Mouse (Mus musculus) embryonic facial prominence, embryonic 10.5 days (tissue): ENCODE measurements at regions not wholly inside any gene's neighbourhood (a gene's known extent, or its start where the extent isn't known, plus 50 kb on each side); places are given as distances from the start of the nearest gene placed in this dataset.

Experiments used
- DNase-seq: peaks from one replicate; pipeline ENCODE4 v3.0.0-alpha.2; 2017; ENCODE audit warnings: low spot score
- H3K27ac ChIP-seq: fragments of 300-500 bp; sonication (generic); replicated peaks from 2 replicates; pipeline ENCODE4 v1.5.1; 2016; ENCODE audit warnings: mild to moderate bottlenecking
- H3K27me3 ChIP-seq: fragments of 300-500 bp; sonication (generic); replicated peaks from 2 replicates; pipeline ENCODE4 v1.6.1; 2016; ENCODE audit warnings: low read depth, mild to moderate bottlenecking; ENCODE audit not compliant: poor library complexity, severe bottlenecking
- H3K36me3 ChIP-seq: fragments of 300-500 bp; sonication (generic); replicated peaks from 2 replicates; pipeline ENCODE4 v1.6.1; 2016; ENCODE audit warnings: mild to moderate bottlenecking, moderate library complexity
- H3K4me1 ChIP-seq: fragments of 300-500 bp; sonication (generic); 2 replicates; pipeline ENCODE4 v1.6.1; 2016
- H3K4me3 ChIP-seq: fragments of 300-500 bp; sonication (generic); 2 replicates; pipeline ENCODE4 v1.5.1; 2016; ENCODE audit warnings: mild to moderate bottlenecking, moderate library complexity
- H3K9me3 ChIP-seq: fragments of 300-500 bp; sonication (generic); 2 replicates; pipeline ENCODE4 v1.6.1; 2016; ENCODE audit warnings: mild to moderate bottlenecking
- WGBS: fragments of 180-500 bp; shearing (Covaris S2); methylation state at CpG from one replicate; pipeline ENCODE4 v1.1.7; 2016; 5-methylcytosine and 5-hydroxymethylcytosine counted together

DNA sequence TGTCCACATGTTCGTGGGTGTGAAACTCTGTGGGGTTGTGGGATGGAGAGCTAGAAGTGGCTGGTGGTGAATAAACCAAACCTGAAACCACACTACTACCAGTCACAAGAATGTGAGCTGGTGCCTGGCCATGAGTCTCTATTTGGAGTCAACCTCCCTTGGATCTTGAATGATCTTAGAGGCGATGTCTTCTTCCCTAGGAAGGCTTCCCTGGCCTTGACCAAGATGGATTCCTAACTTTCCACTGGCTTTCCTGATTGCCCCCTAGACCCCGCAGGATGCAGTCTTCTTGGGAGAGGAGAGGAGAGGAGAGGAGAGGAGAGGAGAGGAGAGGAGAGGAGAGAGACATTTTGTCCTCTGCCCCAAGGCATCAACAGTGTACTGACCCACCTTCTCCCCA lies 106.9 kb upstream of the Cpm start:
- Histone ChIP-seq H3K9me3 (no peaks in the 10 kb centered on the region), H3K27ac (no peak overlapping the region), H3K27me3 (no peaks in the 10 kb centered on the region), H3K36me3 (no peaks in the 10 kb centered on the region), H3K4me1 (peaks cover 32% of the 10 kb centered on the region), H3K4me3 (no peak overlapping the region)
- no peak for DNase-seq
- 90% methylated on average over 3 of the region's 3 CpGs for WGBS

DNA sequence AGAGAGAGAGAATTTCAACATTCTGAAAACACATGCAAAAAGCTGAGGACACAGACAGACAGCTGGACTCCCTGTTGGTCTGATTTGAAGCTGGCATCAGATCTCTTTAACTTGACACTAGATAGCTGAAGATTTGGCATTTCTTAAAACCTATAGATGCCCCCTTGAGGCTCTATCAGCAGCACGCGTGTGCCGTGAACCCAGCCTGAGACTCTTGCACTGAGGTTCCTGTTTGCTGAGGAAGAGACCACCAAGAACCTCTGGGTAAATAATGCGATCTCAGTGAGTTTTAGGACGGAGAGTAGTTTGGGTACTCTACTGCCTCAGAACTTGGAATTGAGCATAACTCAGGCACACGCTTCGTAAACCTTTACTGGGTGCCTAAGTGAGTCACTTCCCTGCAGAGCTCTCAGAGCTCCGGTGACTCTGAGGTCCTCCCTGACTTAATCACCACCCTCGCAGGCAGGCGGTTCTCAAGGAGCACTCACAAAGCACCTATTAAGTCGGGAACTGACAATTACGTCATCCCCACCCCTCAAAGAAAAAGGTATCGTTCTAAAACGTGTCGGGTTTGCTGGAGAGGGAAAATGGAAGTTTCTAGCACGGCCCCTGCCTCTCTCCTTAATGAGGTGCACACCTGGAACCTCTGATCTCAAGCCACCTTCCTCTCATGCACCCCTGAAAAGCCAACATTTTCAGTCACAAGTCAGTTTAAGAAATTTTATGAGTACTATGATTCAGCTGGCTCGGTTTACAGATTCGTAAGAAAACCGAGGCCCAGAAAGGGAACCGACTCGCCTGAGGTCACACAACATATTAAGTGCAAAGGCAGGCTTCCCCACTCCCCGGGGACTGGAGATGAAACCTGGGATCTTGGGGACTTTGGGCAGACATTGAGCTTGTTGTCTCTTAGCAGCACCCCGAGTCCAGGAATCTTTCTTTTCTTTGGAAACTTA lies 107.7 kb upstream of the Cpm start:
- DNase-seq = no peak
- H3K36me3 ChIP-seq = no peaks in the 10 kb centered on the region
- no peak overlapping the region for H3K27ac ChIP-seq
- no peaks in the 10 kb centered on the region for H3K9me3 ChIP-seq
- H3K4me1 ChIP-seq = peaks cover 37% of the 10 kb centered on the region
- WGBS = 68% methylated on average over 23 of the region's 23 CpGs
- H3K27me3 ChIP-seq = no peaks in the 10 kb centered on the region
- H3K4me3 ChIP-seq = no peak overlapping the region

DNA sequence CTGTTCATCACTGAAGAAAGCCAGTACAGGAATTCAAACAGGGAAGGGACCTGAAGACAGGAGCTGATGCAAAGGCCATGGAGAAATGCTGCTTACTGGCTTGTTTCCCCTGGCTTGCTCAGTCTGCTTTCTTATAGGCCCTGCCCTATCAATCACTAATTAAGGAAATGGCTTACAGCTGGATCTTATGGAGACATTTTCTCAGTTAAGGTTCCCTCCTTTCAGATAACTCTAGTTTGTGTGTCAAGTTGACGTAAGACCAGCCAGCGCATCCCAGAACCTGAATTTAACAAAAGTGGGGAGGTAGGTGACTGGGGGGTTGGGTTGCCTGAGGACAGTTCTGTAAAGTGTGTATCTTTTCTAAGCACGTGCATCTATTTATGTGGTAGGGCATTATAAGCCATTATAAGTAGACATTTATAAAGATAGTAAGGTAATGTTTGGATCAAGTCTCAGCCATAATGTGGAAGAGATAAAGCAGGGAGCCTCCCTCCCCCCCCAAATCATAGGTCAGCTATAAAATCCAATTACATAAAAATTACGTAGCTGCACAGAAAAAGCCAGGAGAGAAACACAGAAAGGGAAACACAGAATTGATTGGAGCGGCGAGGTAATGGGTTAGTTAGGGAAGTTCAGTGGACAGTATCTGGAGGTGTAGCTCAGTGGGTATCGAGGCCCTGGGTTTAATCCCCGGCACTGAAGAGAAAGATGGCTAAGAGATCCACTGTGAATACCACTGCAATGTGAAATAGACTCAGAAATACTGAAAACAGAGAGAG lies 108.6 kb upstream of the Cpm start:
- peaks cover 43% of the 10 kb centered on the region for H3K4me1 ChIP-seq
- H3K4me3 ChIP-seq = no peak overlapping the region
- 82% methylated on average over 8 of the region's 8 CpGs for WGBS
- H3K9me3 ChIP-seq = no peaks in the 10 kb centered on the region
- H3K36me3 ChIP-seq = no peaks in the 10 kb centered on the region
- H3K27me3 ChIP-seq = no peaks in the 10 kb centered on the region
- DNase-seq = no peak
- H3K27ac ChIP-seq = no peak overlapping the region

DNA sequence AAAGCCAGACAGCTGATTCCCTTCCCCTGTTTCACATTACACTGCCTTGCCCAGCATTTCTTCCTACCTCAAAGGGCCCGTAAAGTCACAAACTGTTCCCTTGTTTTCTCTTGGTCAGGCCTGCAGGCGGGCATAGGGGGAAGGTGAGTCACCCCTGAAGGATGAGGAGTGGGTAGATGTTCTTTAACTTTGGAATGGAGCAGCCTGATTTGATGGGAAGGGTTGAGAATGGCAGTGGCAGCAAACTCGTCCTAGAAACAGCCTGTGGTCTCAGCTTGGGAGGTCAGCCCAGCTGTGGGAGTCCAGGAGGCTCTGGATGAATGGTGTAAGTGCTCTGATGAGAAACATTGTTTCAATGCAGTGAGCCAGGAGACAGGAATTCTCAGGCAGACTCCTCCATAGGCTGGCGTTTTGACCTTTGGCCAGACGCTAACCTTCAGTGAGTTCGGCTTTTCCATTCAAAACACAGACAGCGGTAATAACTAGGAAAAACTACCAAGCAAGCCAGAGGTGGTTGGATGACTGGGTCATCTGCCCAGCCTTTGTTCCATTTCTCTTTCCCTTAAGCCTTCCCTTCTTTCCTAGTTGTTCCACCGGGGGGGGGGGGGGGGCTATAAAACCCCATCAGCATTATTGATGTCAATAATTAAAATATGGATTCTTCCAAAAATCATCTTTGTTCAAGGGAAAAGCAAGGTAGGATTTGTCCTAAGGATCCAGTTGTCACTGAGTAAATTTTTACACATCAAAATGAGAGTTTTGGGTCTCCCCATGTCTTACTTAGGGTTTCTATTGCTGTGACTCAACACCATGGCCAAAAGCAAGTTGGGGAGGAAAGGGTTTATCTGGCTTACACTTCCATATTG lies 109.4 kb upstream of the Cpm start:
- Histone ChIP-seq H3K27ac (peak overlapping the region; percentile 27), H3K4me1 (peaks cover 43% of the 10 kb centered on the region), H3K9me3 (no peaks in the 10 kb centered on the region), H3K4me3 (no peak overlapping the region), H3K27me3 (no peaks in the 10 kb centered on the region), H3K36me3 (no peaks in the 10 kb centered on the region)
- WGBS = 28% methylated on average over 8 of the region's 8 CpGs
- peak; percentile 32 for DNase-seq

DNA sequence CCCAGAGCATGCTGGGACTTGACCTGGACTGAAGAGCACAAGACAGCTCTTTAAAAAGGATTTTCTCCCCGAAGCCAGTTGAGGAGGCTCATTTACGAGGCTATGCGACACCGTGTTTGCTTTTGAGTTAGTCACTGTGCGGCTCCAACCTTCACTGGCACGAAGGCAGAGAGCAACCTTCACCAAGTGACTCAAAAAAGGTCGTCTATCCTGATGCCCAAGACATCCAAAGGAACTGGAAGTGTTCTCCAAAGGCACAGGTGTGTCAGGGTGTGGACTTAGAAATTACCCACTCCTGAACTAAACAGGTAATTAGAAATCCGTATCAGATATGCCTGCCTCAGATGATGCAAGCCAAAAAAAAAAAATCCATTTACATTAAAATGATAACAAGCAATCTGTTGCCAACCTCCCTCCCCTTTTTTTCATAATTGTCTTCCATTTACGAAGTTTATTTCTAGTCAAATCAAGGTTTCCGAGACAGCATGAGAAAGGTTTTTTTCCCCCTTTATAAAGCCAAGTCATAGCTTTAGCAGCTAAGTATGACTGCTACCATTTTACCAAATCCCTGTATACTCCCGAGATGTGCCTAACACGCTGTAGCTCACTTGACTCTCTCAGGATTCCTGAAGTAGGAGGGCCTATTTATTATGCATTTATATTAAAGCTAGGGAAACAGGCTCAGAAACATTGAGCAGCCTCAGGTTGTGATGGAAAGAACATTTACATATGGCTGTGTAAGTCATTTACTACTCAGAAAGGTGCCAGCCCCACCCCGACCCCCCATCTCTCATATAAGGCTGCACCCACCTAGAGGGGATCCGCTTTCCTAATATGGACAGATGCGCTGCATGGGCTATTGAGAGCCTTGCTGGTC lies 110.3 kb upstream of the Cpm start:
- H3K27me3 ChIP-seq = no peaks in the 10 kb centered on the region
- H3K27ac ChIP-seq = peak overlapping the region; percentile 27
- H3K9me3 ChIP-seq = no peaks in the 10 kb centered on the region
- WGBS = 59% methylated on average over 15 of the region's 15 CpGs
- no peaks in the 10 kb centered on the region for H3K36me3 ChIP-seq
- no peak overlapping the region for H3K4me3 ChIP-seq
- H3K4me1 ChIP-seq = peaks cover 43% of the 10 kb centered on the region
- DNase-seq = no peak

DNA sequence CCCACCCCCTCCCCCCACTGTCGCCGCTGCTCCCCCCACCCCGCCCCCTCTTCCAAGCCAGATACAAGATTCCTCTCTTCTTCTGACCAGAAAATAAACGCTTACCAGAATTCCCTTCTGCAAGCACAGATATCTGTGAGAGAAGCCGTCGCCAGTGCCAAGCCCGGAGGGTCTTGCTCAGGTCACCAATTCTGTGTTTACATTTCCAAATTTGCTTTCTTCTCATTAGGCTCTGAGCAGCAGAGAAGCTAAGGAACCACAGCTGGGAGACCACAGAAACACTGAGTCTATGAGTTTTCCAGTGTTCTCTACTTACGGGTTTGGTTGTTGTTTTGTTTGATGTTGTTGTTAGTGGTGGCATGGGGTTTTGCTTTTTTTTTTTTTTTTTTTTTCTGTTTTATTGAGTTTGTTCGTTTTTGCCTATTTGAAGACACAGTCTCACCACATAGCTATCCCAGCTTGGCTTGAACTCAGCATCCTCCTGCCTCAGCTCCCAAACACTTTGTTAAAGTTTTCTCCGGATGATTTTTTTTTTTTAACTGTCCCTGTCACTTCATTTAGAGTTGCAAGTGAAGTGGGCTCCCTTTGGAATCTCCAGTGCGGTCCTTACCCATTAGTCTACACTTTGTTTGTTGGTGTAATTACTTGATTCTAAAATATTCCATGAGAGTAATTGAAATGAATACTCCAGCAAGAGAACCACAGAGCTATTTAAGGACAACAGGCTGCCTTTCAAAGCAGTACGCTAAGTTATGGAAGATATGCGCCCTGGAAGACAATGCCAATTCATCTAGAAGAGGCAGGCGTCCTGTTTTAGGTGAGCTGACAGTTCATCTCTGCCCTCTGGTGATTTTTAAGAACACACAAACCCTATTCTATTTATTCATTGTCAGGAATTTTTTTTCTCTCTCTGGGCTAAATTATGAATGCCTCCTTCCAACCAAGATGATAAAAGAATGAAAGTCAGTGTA lies 111.2 kb upstream of the Cpm start:
- Histone ChIP-seq H3K36me3 (no peaks in the 10 kb centered on the region), H3K4me1 (peaks cover 43% of the 10 kb centered on the region), H3K4me3 (no peak overlapping the region), H3K27me3 (no peaks in the 10 kb centered on the region), H3K27ac (peak overlapping the region; percentile 70), H3K9me3 (no peaks in the 10 kb centered on the region)
- peak; percentile 42 for DNase-seq
- 45% methylated on average over 14 of the region's 14 CpGs for WGBS

DNA sequence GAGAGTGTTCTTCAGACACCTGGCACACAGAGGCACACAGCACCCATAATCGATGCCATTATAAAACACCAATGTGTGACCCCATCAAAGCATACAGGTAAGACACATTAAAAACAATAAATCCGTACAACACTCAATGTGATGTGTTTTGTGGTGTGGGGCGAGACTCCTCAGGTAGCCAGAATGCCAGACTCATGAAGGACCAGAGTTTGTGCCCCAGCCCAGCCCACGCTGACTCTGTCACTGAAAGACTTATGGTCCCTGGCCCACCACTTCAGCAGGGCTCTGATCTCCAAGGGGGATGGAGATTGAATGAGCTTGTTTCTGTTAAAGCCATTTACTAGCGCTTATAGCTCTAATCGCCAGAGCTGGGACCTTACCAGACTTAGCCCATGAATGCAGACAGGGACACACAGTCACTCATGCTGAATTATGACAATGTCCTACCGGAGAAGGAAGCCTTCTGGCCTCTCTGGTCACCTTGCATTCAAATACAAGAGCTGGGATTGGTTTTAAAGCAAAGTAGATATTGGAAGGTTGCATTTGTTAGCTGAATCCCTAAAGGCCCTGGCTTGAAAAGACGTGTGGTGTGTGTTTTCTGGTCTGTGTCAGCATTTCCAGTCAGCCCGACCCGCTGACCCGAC lies 112.1 kb upstream of the Cpm start:
- 63% methylated on average over 11 of the region's 11 CpGs for WGBS
- H3K9me3 ChIP-seq = no peaks in the 10 kb centered on the region
- H3K4me1 ChIP-seq = peaks cover 43% of the 10 kb centered on the region
- no peaks in the 10 kb centered on the region for H3K27me3 ChIP-seq
- DNase-seq = no peak
- no peaks in the 10 kb centered on the region for H3K36me3 ChIP-seq
- no peak overlapping the region for H3K4me3 ChIP-seq
- H3K27ac ChIP-seq = peak overlapping the region; percentile 70

DNA sequence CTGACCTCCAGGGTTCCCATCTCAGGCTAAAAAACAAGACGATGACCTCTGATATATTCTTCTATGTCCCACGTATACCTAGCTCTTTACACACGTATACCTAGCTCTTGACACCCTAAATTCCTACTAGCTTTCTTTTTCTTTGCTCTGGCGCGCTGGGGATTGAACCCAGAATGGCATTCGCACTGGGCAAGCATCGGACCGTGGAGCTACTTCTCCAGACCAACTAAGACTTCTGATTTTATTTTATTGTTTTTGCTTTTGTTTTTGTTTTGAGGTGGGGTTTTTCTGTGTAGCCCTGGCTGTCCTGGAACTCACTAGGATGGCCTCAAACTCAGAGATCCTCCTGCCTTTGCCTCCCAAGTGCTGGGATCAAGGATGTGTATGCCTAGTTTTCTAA lies 112.8 kb upstream of the Cpm start:
- WGBS = 88% methylated on average over 8 of the region's 8 CpGs
- no peak overlapping the region for H3K27ac ChIP-seq
- no peaks in the 10 kb centered on the region for H3K27me3 ChIP-seq
- no peak overlapping the region for H3K4me3 ChIP-seq
- H3K9me3 ChIP-seq = no peaks in the 10 kb centered on the region
- H3K36me3 ChIP-seq = no peaks in the 10 kb centered on the region
- peaks cover 43% of the 10 kb centered on the region for H3K4me1 ChIP-seq
- DNase-seq = no peak

DNA sequence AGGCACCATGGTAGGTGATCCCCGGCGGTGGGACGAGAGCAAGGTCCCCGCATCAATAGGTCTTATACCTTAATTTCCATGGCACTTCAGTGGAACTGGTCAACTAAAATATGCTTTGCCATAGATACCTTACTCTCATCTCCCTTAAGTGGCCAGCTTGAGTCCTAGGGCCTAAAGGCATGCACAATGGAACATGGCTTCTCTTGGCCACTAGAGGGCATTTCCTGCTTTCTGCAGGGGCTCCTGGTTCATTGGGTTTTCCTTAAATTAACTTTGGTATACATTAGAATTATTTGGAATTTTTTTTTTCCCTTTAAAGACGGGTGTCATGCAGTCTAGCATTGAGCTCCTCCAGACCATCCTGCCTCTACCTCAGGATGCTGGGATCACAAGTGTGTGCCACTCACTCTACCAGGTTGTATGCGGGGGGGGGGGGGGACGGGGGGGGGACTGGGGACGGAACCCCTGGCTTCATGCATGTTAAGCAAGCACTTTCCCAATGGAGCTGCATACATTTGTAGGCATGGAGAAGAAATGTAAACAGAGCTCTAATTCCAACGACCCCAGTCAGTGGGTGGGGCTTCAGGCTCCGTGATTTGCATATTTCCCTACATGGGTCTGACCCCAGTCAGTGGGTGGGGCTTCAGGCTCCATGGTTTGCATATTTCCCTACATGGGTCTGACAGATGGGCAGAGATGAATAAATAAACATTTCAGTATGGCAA lies 113.4 kb upstream of the Cpm start:
- 65% methylated on average over 10 of the region's 10 CpGs for WGBS
- Histone ChIP-seq H3K27ac (no peak overlapping the region), H3K27me3 (no peaks in the 10 kb centered on the region), H3K4me3 (no peak overlapping the region), H3K9me3 (no peaks in the 10 kb centered on the region), H3K4me1 (peaks cover 43% of the 10 kb centered on the region), H3K36me3 (no peaks in the 10 kb centered on the region)
- peak; percentile 37 for DNase-seq

DNA sequence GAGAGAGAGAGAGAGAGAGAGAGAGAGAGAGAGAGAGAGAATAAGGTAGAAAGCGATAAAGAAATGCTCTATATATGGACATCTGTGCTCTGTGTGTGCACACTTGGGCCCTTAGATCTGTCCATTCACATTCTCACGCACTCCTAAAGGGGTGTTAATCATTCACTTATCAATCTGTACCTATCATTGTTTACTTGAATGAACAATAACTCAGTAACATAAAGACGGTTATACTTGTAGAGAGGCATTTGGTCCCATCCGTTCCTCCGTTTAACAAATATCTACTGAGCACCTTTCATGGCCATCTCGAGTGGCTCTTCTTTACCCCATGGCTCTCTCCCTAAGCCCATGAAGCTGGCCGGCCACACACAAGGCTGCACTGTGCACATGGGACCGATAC lies 114.3 kb upstream of the Cpm start:
- WGBS = 90% methylated on average over 8 of the region's 8 CpGs
- H3K4me3 ChIP-seq = no peak overlapping the region

More for the DNA sequence above, 114.3 kb upstream of the Cpm start:
- H3K27ac ChIP-seq = no peak overlapping the region; the same call in 1 of the 2 replicates
- DNase-seq = no peak
- no peaks in the 10 kb centered on the region for H3K9me3 ChIP-seq
- H3K4me1 ChIP-seq = peaks cover 36% of the 10 kb centered on the region
- no peaks in the 10 kb centered on the region for H3K36me3 ChIP-seq
- no peaks in the 10 kb centered on the region for H3K27me3 ChIP-seq
